Mouse (Mus musculus) forelimb bud, embryonic 11.5 days (tissue): Measurements from ENCODE around the gene Unc50.

ENCODE experiments used
- DNase-seq: peaks from one replicate; pipeline ENCODE4 v3.0.0-alpha.2; 2012; ENCODE audit warnings: low read depth, low spot score

Gene Unc50

GRCm38 (mm10) chr1:37448361-37449095 lies 18.6 kb downstream of the Unc50 start:
- DNase-seq, result peak; percentile 17

GRCm38 (mm10) chr1:37451270-37451669 lies 21.3 kb downstream of the Unc50 start:
- no peak for DNase-seq

DNA sequence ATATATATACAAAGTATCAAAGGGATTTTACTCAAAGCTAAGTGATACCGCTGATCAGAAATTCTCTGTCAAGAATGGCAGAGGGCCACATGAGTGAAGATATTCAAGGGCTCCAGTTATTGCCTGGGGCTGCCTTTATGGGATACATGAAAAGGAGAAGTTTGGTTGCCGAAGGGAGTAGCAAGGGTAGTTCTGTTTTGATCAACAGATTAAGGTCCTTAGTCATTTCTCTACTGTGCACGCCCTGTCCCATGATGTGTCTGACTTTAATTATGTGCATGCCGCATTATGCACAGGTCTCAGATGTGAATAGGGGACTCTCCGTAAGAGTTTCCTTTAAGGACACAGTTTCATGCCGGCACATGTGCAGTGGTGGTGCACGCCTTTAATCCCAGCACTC lies 27.6 kb downstream of the Unc50 start:
- DNase-seq, result no peak

- DNase-seq, result no peak
Measured at GRCm38 (mm10) chr1:37464878-37465452, 35.0 kb downstream of the Unc50 start.

- no peak for DNase-seq
Measured at GRCm38 (mm10) chr1:37466322-37466995, 36.5 kb downstream of the Unc50 start.

GRCm38 (mm10) chr1:37467806-37468205 lies 37.9 kb downstream of the Unc50 start:
- no peak for DNase-seq

DNA sequence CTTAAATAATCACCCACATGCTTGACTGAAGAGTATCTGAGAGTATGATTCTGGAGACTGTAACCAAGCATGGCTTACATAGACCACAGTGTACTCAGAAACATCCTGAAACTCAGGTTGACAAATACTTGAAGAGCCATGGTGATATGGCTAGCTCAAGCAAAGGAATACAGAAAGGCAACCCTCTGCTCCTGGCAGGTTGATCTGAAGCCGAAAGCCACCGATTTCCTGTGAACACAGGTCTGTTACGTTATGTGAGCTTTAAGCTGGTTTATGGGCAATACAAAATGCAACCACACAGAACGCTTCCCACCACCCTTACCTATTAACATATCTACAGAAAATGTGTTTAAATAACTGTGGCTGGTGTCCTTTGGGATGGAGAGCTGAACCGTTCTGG lies 39.1 kb downstream of the Unc50 start:
- no peak for DNase-seq

GRCm38 (mm10) chr1:37471179-37472148 lies 41.5 kb downstream of the Unc50 start:
- DNase-seq, result no peak

- DNase-seq, result no peak
Measured at GRCm38 (mm10) chr1:37473251-37473650, 43.3 kb downstream of the Unc50 start.

- no peak for DNase-seq
Measured at GRCm38 (mm10) chr1:37474046-37474445, 44.1 kb downstream of the Unc50 start.

- no peak for DNase-seq
Measured at GRCm38 (mm10) chr1:37474634-37475190, 44.8 kb downstream of the Unc50 start.

DNA sequence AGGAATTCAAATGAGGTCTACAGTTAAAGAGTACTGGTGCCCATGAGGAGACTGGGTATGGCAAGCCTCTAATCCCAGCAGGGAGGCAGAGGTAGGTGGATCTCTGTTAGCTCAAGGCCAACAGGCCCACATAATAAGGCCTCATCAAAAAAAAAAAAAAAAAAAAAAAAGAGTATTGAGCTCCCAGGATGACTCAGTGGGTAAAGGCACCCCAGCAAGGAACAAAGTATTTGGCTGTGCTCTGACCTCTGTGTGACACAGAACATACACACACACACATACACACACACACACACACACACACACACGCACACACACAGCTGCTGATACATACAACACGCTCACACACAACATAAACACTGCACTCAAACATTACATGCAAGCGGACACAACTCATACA lies 45.4 kb downstream of the Unc50 start:
- no peak for DNase-seq

GRCm38 (mm10) chr1:37477250-37477649 lies 47.3 kb downstream of the Unc50 start:
- no peak for DNase-seq

DNA sequence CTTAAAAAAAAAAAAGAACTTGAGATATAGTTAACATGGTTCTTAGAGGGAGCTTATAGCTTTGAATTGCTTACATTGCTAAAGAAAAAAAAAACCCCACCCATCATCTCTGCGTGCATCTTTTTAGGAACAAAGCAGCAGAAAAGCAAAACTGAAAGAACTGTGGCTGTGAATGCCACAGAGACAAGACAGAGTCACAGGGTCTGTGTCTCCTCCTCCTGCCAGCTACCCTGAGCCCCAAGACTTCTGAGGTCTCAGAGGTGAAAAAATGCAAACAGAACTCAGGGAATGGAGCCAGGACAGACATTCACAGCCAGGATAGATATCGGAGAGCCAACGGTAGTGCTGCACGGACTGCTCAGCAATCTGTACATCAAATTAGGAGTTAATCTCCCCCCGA lies 48.0 kb downstream of the Unc50 start:
- DNase-seq, result no peak

- no peak for DNase-seq
Measured at GRCm38 (mm10) chr1:37478416-37478815, 48.5 kb downstream of the Unc50 start.

GRCm38 (mm10) chr1:37479074-37479473 lies 49.1 kb downstream of the Unc50 start:
- no peak for DNase-seq

DNA sequence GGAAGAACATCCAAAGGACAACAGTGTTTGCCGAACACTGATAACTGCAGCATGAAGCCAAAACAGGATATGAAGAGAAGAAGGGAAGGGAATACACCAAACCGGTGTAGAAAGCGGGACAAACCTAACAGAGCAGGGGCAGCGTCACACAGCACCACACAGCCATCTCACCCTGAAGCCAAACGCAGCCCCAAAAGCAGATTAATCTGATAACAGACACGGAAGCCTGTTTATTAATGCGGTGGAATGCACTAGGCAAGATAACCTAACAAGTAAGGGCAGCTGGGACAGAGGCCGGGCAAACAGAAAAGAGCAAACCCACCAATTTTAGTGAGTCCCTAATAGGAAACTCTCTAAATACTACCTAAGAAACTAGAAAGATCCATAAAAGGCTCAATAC lies 49.8 kb downstream of the Unc50 start:
- no peak for DNase-seq

DNA sequence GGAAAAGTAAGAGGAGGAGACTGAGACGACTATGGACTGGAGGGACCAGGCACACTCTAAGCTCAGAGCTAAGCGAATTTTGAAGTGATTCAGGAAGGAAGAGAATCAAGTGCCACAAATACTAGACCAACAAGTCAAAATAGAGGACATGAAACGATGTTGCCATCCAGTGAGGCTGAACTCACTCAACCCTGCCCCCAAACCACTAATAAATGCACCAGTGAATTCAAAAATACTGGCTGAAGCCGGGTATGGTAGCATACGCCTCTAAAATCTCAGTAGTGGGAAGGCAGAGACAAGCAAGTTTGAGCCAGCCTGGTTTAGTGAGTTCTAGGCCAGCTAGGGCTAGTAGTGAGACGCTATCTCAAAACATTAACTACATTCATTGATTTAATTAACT lies 50.8 kb downstream of the Unc50 start:
- DNase-seq, result no peak

DNA sequence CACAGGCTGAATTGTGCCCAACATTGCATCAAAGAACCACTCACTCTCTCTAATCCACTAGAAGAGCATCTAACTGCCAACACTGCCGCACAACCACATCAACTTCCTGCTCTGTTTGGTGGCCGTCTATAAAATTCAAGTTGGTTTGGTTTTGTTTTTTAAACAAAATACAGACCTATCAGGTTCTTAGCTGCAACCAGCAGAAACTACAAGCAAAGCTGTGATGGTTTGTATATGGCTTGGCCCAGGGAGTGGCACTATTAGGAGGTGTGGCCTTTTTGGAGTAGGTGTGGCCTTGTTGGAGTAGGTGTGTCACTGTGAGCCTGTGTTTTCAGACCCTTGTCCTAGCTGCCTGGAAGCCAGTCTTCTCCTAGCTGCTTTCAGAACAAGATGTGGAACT lies 51.4 kb downstream of the Unc50 start:
- no peak for DNase-seq

DNA sequence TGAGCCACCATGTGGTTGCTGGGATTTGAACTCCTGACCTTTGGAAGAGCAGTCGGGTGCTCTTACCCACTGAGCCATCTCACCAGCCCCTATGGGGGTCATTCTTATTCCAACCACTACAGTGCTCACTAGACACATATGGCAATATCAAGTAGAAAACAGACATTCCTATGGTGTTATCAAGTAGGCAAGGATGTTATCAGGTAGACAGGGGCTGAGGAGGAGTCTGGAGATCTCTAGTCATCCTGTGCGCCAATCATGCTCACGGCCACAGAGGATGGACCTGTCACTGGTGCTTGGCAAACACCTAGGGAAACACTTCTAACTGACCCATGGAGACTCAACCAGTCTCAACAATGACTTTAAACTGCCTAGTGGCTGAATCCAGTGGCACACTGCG lies 54.7 kb downstream of the Unc50 start:
- DNase-seq, result no peak

DNA sequence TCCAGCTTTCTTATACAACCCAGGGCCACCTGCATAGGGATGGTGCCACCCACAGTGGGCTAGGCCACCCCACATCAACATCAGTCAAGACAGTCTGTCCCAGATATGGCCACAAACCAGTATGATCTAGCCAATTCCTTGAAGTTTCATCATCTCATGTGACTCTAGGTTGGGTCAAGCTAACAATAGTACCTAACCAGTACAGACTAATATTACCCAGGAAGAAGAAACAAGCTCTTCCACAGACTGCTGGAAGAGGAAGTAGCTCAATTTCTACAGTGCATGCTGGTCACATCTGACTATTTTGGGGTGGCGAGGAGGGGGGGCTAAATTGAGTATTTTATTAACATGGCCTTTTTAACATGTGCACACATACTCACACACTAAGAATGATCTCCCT lies 56.5 kb downstream of the Unc50 start:
- no peak for DNase-seq

- no peak for DNase-seq
Measured at GRCm38 (mm10) chr1:37486994-37487393, 57.1 kb downstream of the Unc50 start.
